Mouse (Mus musculus): Measurements from ENCODE around the gene Gnat2.

DNA sequence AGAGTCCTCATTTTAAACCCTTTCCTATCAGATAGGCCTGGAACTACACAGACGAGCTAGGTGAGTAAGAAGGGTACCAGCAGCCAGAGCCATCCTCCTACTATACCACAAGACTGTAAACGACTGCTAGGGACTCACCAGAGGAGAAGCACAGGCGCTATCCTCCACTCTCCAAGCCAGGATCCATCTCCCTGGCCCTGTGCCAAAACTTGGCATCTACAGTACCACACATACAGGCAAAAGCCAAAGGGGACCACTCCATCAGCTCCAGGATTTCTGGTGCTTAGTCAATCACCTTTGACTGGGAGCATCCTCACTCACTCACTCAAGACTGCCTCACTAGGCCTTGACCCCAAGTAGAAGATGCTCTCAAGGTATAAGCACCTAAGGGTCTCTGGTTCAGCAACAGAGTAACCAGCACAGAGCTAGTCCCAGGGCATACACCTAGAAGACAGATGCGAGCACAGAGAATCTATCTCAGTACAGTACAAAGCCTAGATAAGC, 8.6 kb upstream of the Gnat2 start:
- no peak for TF ChIP-seq EP300 (IDR thresholded peaks at IDR 0.05; ENCODE audit: insufficient read depth, low read depth, low read length)
- TF ChIP-seq CTCF (IDR thresholded peaks at IDR 0.05; ENCODE audit: low read depth, low read length): no peak

Data from ES-Bruce4 (cell line).